In the genomic region with DNA sequence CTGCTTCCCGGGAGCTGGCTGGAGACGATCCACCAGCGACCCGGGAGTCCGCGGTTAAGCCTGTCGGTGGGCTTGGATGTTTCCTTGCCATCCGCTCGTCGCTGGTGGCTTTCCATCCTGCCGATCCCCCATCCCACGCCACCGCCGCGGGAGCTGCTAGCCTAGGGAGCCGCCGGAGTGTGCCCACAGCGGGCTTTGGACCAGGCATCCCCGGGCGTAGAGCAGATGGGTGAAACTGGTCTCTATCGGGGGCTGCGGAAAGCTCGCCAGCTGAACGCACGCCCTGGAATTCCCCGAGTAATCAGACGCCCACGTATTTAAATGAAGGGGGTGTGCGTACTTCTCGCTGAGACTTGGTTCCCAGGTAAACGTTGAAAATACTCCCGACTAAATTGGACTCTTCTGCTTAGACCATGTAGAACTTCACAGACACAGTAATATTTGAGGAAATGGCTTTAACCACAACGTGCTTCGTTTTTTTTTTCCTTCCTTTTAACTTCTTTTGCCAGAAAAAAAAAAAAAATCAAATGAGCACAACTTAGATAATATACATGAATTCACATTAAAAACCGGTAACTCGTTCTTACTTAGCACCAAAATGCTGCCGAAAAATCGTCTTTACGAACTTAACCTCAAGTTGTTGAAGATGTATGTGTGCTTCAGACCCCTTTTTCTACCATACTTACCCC, we compare ENCODE assay signal across 8 mouse cellular contexts. TPM values are rescaled to one million over a fixed set of nuclear protein-coding genes. Genes with fewer than 3 reads are reported as not detected.
DNase-seq lines count a peak whose midpoint lies in the region; ATAC-seq and TF ChIP-seq lines count a peak whose summit lies in the region.

No protein-coding gene starts in this region.

- no peak for DNase-seq in neural tube, embryonic 11.5 days (ENCODE audit: low spot score)
- no peak for DNase-seq in neural tube, embryonic 10.5 days (ENCODE audit: extremely low spot score, low spot score)
- DNase-seq in embryo, embryonic 11 days: peak; percentile 59
- peak; percentile 31 to 50 for DNase-seq in gastrocnemius, postnatal 36 days
- no peak for DNase-seq in limb, embryonic 10.5 days (ENCODE audit: low spot score)
- no peak for DNase-seq in midbrain, embryonic 10.5 days (ENCODE audit: low spot score)
- peak; percentile 57 to 71 for DNase-seq in spleen, adult 2 months (ENCODE audit: low read depth in 1 of 2, low spot score in 2 of 2)

- TF ChIP-seq CTCF in spleen, adult 2 months (IDR thresholded peaks at IDR 0.05; ENCODE audit: extremely low read depth, insufficient read depth, insufficient read length, insufficient replicate concordance): no peak

- no peaks in the 10 kb centered on the region for H3K27me3 ChIP-seq in neural tube, embryonic 11.5 days (ENCODE audit: control insufficient read depth, insufficient read depth, low read length)
- H3K27me3 ChIP-seq in intestine, embryonic 15.5 days (replicated peaks): no peaks in the 10 kb centered on the region
- H3K27me3 ChIP-seq in limb, embryonic 10.5 days (ENCODE audit: low read depth, poor library complexity, severe bottlenecking): no peaks in the 10 kb centered on the region
- H3K27me3 ChIP-seq in midbrain, embryonic 10.5 days (ENCODE audit: low read depth, poor library complexity, severe bottlenecking): no peaks in the 10 kb centered on the region
- H3K27me3 ChIP-seq in spleen, adult 2 months (ENCODE audit: control insufficient read depth, insufficient read depth, low read length): no peaks in the 10 kb centered on the region

- no peaks in the 10 kb centered on the region for H3K36me3 ChIP-seq in neural tube, embryonic 11.5 days (ENCODE audit: control insufficient read depth, insufficient read depth, low read length)
- H3K36me3 ChIP-seq in intestine, embryonic 15.5 days: 0 out of 2 replicates have a peak, but pooled peaks cover 5% of the 10 kb centered on the region
- H3K36me3 ChIP-seq in limb, embryonic 10.5 days: peaks cover 15% of the 10 kb centered on the region
- H3K36me3 ChIP-seq in midbrain, embryonic 10.5 days: peaks cover 10% of the 10 kb centered on the region
- H3K36me3 ChIP-seq in spleen, adult 2 months (ENCODE audit: control insufficient read depth, insufficient read depth, low read length): peaks cover 7% of the 10 kb centered on the region

- H3K9me3 ChIP-seq in neural tube, embryonic 11.5 days (ENCODE audit: control insufficient read depth, low read length): no peaks in the 10 kb centered on the region
- H3K9me3 ChIP-seq in intestine, embryonic 15.5 days: no peaks in the 10 kb centered on the region
- no peaks in the 10 kb centered on the region for H3K9me3 ChIP-seq in limb, embryonic 10.5 days (replicated peaks)
- H3K9me3 ChIP-seq in midbrain, embryonic 10.5 days (replicated peaks): no peaks in the 10 kb centered on the region

- H3K4me1 ChIP-seq in neural tube, embryonic 11.5 days (ENCODE audit: control insufficient read depth, insufficient read depth, low read length): peaks cover 6% of the 10 kb centered on the region
- peaks cover 13% of the 10 kb centered on the region for H3K4me1 ChIP-seq in intestine, embryonic 15.5 days (replicated peaks)
- H3K4me1 ChIP-seq in limb, embryonic 10.5 days: peaks cover 37% of the 10 kb centered on the region
- H3K4me1 ChIP-seq in midbrain, embryonic 10.5 days: peaks cover 30% of the 10 kb centered on the region
- H3K4me1 ChIP-seq in spleen, adult 2 months (ENCODE audit: control insufficient read depth, insufficient read depth, insufficient read length): peaks cover 9% of the 10 kb centered on the region

- TF ChIP-seq POLR2A in spleen, adult 2 months (IDR thresholded peaks at IDR 0.05; ENCODE audit: low read depth, low read length): peak; percentile 18; the same call in 1 of the 2 replicates

- H3K4me2 ChIP-seq in neural tube, embryonic 11.5 days (ENCODE audit: low read depth): peak overlapping the region; percentile 57
- H3K4me2 ChIP-seq in intestine, embryonic 15.5 days (replicated peaks): peak overlapping the region; percentile 64

- H3K9ac ChIP-seq in neural tube, embryonic 11.5 days (ENCODE audit: low read length): peak overlapping the region; percentile 71
- H3K9ac ChIP-seq in intestine, embryonic 15.5 days: peak overlapping the region; percentile 89

- ATAC-seq in neural tube, embryonic 11.5 days (ENCODE audit: insufficient read depth, low FRiP score, low TSS enrichment): peak; percentile 9; the same call in 1 of the 2 replicates
- ATAC-seq in intestine, embryonic 15.5 days: peak; percentile 27

- intact Hi-C loops in gastrocnemius, postnatal 36 days (cut with DNase I): no loop called here

- H3K27ac ChIP-seq in neural tube, embryonic 11.5 days (ENCODE audit: low read depth, low read length): peak overlapping the region; percentile 72
- H3K27ac ChIP-seq in intestine, embryonic 15.5 days: peak overlapping the region; percentile 92
- H3K27ac ChIP-seq in limb, embryonic 10.5 days: peak overlapping the region; percentile 93
- H3K27ac ChIP-seq in midbrain, embryonic 10.5 days (replicated peaks): peak overlapping the region; percentile 95
- H3K27ac ChIP-seq in spleen, adult 2 months (ENCODE audit: insufficient read depth, low read length): peak overlapping the region; percentile 96

- WGBS in neural tube, embryonic 11.5 days: 4% methylated on average over 39 of the region's 39 CpGs
- WGBS in intestine, embryonic 15.5 days: 2% methylated on average over 39 of the region's 39 CpGs
- WGBS in limb, embryonic 10.5 days: 5% methylated on average over 39 of the region's 39 CpGs
- 5% methylated on average over 39 of the region's 39 CpGs for WGBS in midbrain, embryonic 10.5 days
- under 1% methylated on average over 39 of the region's 39 CpGs for WGBS in spleen, adult 2 months

- peak overlapping the region; percentile 68 for H3K4me3 ChIP-seq in neural tube, embryonic 11.5 days (ENCODE audit: low read depth, low read length)
- H3K4me3 ChIP-seq in intestine, embryonic 15.5 days (replicated peaks): peak overlapping the region; percentile 93
- H3K4me3 ChIP-seq in limb, embryonic 10.5 days: peak overlapping the region; percentile 95
- H3K4me3 ChIP-seq in midbrain, embryonic 10.5 days: peak overlapping the region; percentile 92
- peak overlapping the region; percentile 86 for H3K4me3 ChIP-seq in spleen, adult 2 months (ENCODE audit: extremely low read depth, insufficient read depth, insufficient read length)

RNA-seq across cellular contexts. Expression of a gene that starts 2.2 kb away (rescaled TPM):
- 55.4 and 56.4 TPM in 2 replicates for polyA plus RNA-seq in neural tube, embryonic 11.5 days (2014; fragmentation: Nextera tagmentation; extraction: Ambion mirVana)
- 10 to 100 TPM in 1 of 2 experiments, 1 to 10 TPM in 1; 8.5 to 10.0 TPM for total RNA-seq in gastrocnemius, postnatal 36 days (2021)
- polyA plus RNA-seq in intestine, embryonic 15.5 days (2015; fragmentation: Nextera tagmentation; extraction: Ambion mirVana): 48.6 and 51.1 TPM in 2 replicates
- polyA plus RNA-seq in limb, embryonic 10.5 days (2016; fragmentation: Nextera tagmentation; extraction: Ambion mirVana): 44.0 and 45.5 TPM in 2 replicates
- polyA plus RNA-seq in midbrain, embryonic 10.5 days (2016; fragmentation: Nextera tagmentation; extraction: Ambion mirVana): 43.9 and 44.3 TPM in 2 replicates
- polyA plus RNA-seq in spleen, adult 2 months (2012; rRNA removed): 11.4 and 11.7 TPM in 2 replicates

RNA-seq across cellular contexts. Expression of a gene that starts 13.0 kb away (rescaled TPM):
- 59.4 and 64.4 TPM in 2 replicates for polyA plus RNA-seq in neural tube, embryonic 11.5 days (2014; fragmentation: Nextera tagmentation; extraction: Ambion mirVana)
- total RNA-seq in gastrocnemius, postnatal 36 days (2021): 10 to 100 TPM; 17.2 to 18.0 TPM
- polyA plus RNA-seq in intestine, embryonic 15.5 days (2015; fragmentation: Nextera tagmentation; extraction: Ambion mirVana): 48.9 and 55.7 TPM in 2 replicates
- polyA plus RNA-seq in limb, embryonic 10.5 days (2016; fragmentation: Nextera tagmentation; extraction: Ambion mirVana): 50.1 and 52.4 TPM in 2 replicates
- 50.6 and 51.1 TPM in 2 replicates for polyA plus RNA-seq in midbrain, embryonic 10.5 days (2016; fragmentation: Nextera tagmentation; extraction: Ambion mirVana)
- 9.0 and 14.8 TPM in 2 replicates for polyA plus RNA-seq in spleen, adult 2 months (2012; rRNA removed)

Comparison
In these comparisons a context has a peak if more than half of its experiments do, and no peak if none do; other contexts are left out.
1. DNase-seq: peak in embryo, embryonic 11 days (single experiment), gastrocnemius, postnatal 36 days (2 of 2) and spleen, adult 2 months (2 of 2); none in neural tube, embryonic 11.5 days (single experiment), neural tube, embryonic 10.5 days (single experiment), limb, embryonic 10.5 days (single experiment) and midbrain, embryonic 10.5 days (single experiment).
2. Peak in every context shown above with its lines, with median percentiles within 50 percentile points of each other: H3K27ac ChIP-seq and H3K4me3 ChIP-seq.